Mouse (Mus musculus) kidney, embryonic 16.5 days (tissue): ENCODE measurements around the gene Adarb2. TPM values are rescaled to one million over a fixed set of nuclear protein-coding genes. Genes with fewer than 3 reads are reported as not detected.

Experiments
- ATAC-seq: fragments of 200-750 bp; cut with Nextera tagmentation; 2 replicates; pipeline ENCODE4 v1.8.0; 2017; ENCODE audit warnings: moderate TSS enrichment; ENCODE audit not compliant: low FRiP score, low TSS enrichment
- H3K27ac ChIP-seq: fragments of 300-500 bp; sonication (generic); 2 replicates; pipeline ENCODE4 v1.5.1; 2014; ENCODE audit warnings: low read length
- H3K27me3 ChIP-seq: fragments of 300-500 bp; sonication (generic); 2 replicates; pipeline ENCODE4 v1.6.1; 2014; ENCODE audit warnings: low read length, control low read depth, mixed read lengths; ENCODE audit not compliant: insufficient read depth
- H3K36me3 ChIP-seq: fragments of 300-500 bp; sonication (generic); 2 replicates; pipeline ENCODE4 v1.6.1; 2014; ENCODE audit warnings: low read length, control low read depth, mixed read lengths; ENCODE audit not compliant: insufficient read depth
- H3K4me1 ChIP-seq: fragments of 300-500 bp; sonication (generic); 2 replicates; pipeline ENCODE4 v1.6.1; 2014; ENCODE audit warnings: low read length, control low read depth, mixed read lengths; ENCODE audit not compliant: insufficient read depth
- H3K4me2 ChIP-seq: fragments of 300-500 bp; sonication (generic); replicated peaks from 2 replicates; pipeline ENCODE4 v1.6.1; 2014; ENCODE audit warnings: low read depth, low read length
- H3K4me3 ChIP-seq: fragments of 300-500 bp; sonication (generic); 2 replicates; pipeline ENCODE4 v1.5.1; 2014; ENCODE audit warnings: mild to moderate bottlenecking, low read length
- H3K9ac ChIP-seq: fragments of 300-500 bp; sonication (generic); replicated peaks from 2 replicates; pipeline ENCODE4 v1.6.1; 2014; ENCODE audit warnings: low read length
- H3K9me3 ChIP-seq: fragments of 300-500 bp; sonication (generic); 2 replicates; pipeline ENCODE4 v1.6.1; 2016; ENCODE audit warnings: low read length, control low read depth
- WGBS: fragments of 180-500 bp; shearing (Covaris S2); extraction: QIAGEN DNeasy Blood & Tissue Kit; methylation state at CpG from one replicate; pipeline ENCODE4 v1.1.7; 2014; 5-methylcytosine and 5-hydroxymethylcytosine counted together
- polyA plus RNA-seq: library from polyadenylated mRNA; unstranded; fragments of >200 nt; fragmentation: Nextera tagmentation; extraction: Ambion mirVana; gene quantifications from 2 replicates; pipeline ENCODE4 v1.2.1, GENCODE M21; 2015

Adarb2 gene
- polyA plus RNA-seq, 1 experiment from 2014 or later: 0.21 TPM

- Histone ChIP-seq H3K4me1 (no peaks in the 10 kb centered on the region), H3K4me2 (no peak overlapping the region), H3K9ac (no peak overlapping the region), H3K36me3 (no peaks in the 10 kb centered on the region), H3K4me3 (no peak overlapping the region), H3K27me3 (no peaks in the 10 kb centered on the region), H3K9me3 (no peaks in the 10 kb centered on the region), H3K27ac (no peak overlapping the region)
- no peak for ATAC-seq
- 62% methylated on average over 3 of the region's 3 CpGs for WGBS
Observed at GRCm38 (mm10) chr13:8481347-8481746, 278.7 kb downstream of the Adarb2 start.

- H3K4me2 ChIP-seq: no peak overlapping the region
- H3K27me3 ChIP-seq: no peaks in the 10 kb centered on the region
- H3K9me3 ChIP-seq: no peaks in the 10 kb centered on the region
- no peak for ATAC-seq
- H3K36me3 ChIP-seq: no peaks in the 10 kb centered on the region
- WGBS: 36% methylated on average over 4 of the region's 4 CpGs
- no peaks in the 10 kb centered on the region for H3K4me1 ChIP-seq
- no peak overlapping the region for H3K9ac ChIP-seq
- H3K4me3 ChIP-seq: no peak overlapping the region
- no peak overlapping the region for H3K27ac ChIP-seq
Observed at GRCm38 (mm10) chr13:8484592-8485272, 282.1 kb downstream of the Adarb2 start.

- Histone ChIP-seq H3K9ac (no peak overlapping the region), H3K4me1 (no peaks in the 10 kb centered on the region), H3K4me3 (no peak overlapping the region), H3K27ac (no peak overlapping the region), H3K9me3 (no peaks in the 10 kb centered on the region), H3K4me2 (no peak overlapping the region), H3K27me3 (no peaks in the 10 kb centered on the region), H3K36me3 (no peaks in the 10 kb centered on the region)
- peak; percentile 86 for ATAC-seq
- WGBS: 49% methylated on average over 5 of the region's 5 CpGs
Observed at GRCm38 (mm10) chr13:8487756-8488434, 285.2 kb downstream of the Adarb2 start.

- WGBS: 85% methylated on average over 5 of the region's 5 CpGs
- no peak overlapping the region for H3K27ac ChIP-seq
- H3K4me2 ChIP-seq: no peak overlapping the region
- no peaks in the 10 kb centered on the region for H3K9me3 ChIP-seq
- H3K4me1 ChIP-seq: no peaks in the 10 kb centered on the region
- no peak overlapping the region for H3K9ac ChIP-seq
- ATAC-seq: no peak
- H3K27me3 ChIP-seq: no peaks in the 10 kb centered on the region
- no peaks in the 10 kb centered on the region for H3K36me3 ChIP-seq
- no peak overlapping the region for H3K4me3 ChIP-seq
Observed at GRCm38 (mm10) chr13:8493363-8493762, 290.7 kb downstream of the Adarb2 start.

GRCm38 (mm10) chr13:8499551-8499950, 296.9 kb downstream of the Adarb2 start:
- Histone ChIP-seq H3K4me2 (no peak overlapping the region), H3K27me3 (no peaks in the 10 kb centered on the region), H3K36me3 (no peaks in the 10 kb centered on the region), H3K27ac (no peak overlapping the region), H3K4me1 (no peaks in the 10 kb centered on the region), H3K9ac (no peak overlapping the region), H3K9me3 (no peaks in the 10 kb centered on the region), H3K4me3 (no peak overlapping the region)
- ATAC-seq: no peak
- WGBS: 80% methylated on average over 5 of the region's 5 CpGs

GRCm38 (mm10) chr13:8511069-8511817, 308.6 kb downstream of the Adarb2 start:
- WGBS: 72% methylated on average over 7 of the region's 7 CpGs
- no peak for ATAC-seq
- Histone ChIP-seq H3K9ac (no peak overlapping the region), H3K9me3 (no peaks in the 10 kb centered on the region), H3K36me3 (no peaks in the 10 kb centered on the region), H3K4me2 (no peak overlapping the region), H3K4me1 (no peaks in the 10 kb centered on the region), H3K27me3 (no peaks in the 10 kb centered on the region), H3K27ac (no peak overlapping the region), H3K4me3 (no peak overlapping the region)

- Histone ChIP-seq H3K9me3 (no peaks in the 10 kb centered on the region), H3K4me1 (no peaks in the 10 kb centered on the region), H3K27me3 (no peaks in the 10 kb centered on the region), H3K36me3 (no peaks in the 10 kb centered on the region), H3K9ac (no peak overlapping the region), H3K27ac (no peak overlapping the region), H3K4me2 (no peak overlapping the region), H3K4me3 (no peak overlapping the region)
- WGBS: 47% methylated on average over 4 of the region's 4 CpGs
- ATAC-seq: no peak
Observed at GRCm38 (mm10) chr13:8515979-8516715, 313.5 kb downstream of the Adarb2 start.

GRCm38 (mm10) chr13:8519204-8519603, 316.5 kb downstream of the Adarb2 start:
- WGBS: 88% methylated on average over 5 of the region's 5 CpGs
- Histone ChIP-seq H3K9me3 (no peaks in the 10 kb centered on the region), H3K4me3 (no peak overlapping the region), H3K27ac (no peak overlapping the region), H3K4me2 (no peak overlapping the region), H3K9ac (no peak overlapping the region), H3K4me1 (no peaks in the 10 kb centered on the region), H3K36me3 (no peaks in the 10 kb centered on the region), H3K27me3 (no peaks in the 10 kb centered on the region)
- no peak for ATAC-seq

GRCm38 (mm10) chr13:8525748-8526631, 323.3 kb downstream of the Adarb2 start:
- no peak overlapping the region for H3K4me3 ChIP-seq
- H3K9ac ChIP-seq: no peak overlapping the region
- 36% methylated on average over 9 of the region's 9 CpGs for WGBS
- no peaks in the 10 kb centered on the region for H3K4me1 ChIP-seq
- H3K27me3 ChIP-seq: no peaks in the 10 kb centered on the region
- no peaks in the 10 kb centered on the region for H3K36me3 ChIP-seq
- no peak overlapping the region for H3K27ac ChIP-seq
- ATAC-seq: no peak
- H3K9me3 ChIP-seq: no peaks in the 10 kb centered on the region
- H3K4me2 ChIP-seq: no peak overlapping the region
